Mouse (Mus musculus): ENCODE results near the gene Foxd2. TPM values are rescaled to one million over a fixed set of nuclear protein-coding genes. Genes with fewer than 3 reads are reported as not detected.

Foxd2 gene
- polyA plus RNA-seq, 1 experiment from 2014 or later, result 0.21 TPM

DNA sequence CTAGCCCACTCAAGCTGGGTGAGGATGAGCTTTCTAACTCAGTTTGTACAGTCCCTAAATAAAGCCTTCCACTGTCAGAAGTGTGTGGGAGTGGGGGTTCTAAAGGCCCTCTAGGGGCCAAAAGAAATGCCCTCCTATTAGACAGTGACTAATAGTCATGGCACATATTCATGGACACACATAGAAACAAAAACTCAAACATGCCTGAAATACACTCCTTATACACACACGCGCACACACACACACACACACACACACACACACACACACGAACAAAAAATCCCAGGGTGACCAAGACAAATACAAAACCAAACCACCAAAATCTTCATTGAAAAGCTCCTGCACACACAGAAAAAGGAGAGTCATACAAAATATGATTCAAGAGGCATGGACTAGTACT is 3.2 kb downstream of the Foxd2 start:
- no peak for ATAC-seq
- Histone ChIP-seq H3K9ac (ENCODE audit: low read depth, low read length) (no peak overlapping the region), H3K36me3 (ENCODE audit: control insufficient read depth, insufficient read depth, low read length) (no peaks in the 10 kb centered on the region), H3K4me1 (ENCODE audit: control insufficient read depth, insufficient read depth, low read length) (peaks cover 24% of the 10 kb centered on the region), H3K9me3 (ENCODE audit: control insufficient read depth, low read length) (no peaks in the 10 kb centered on the region), H3K27me3 (replicated peaks; ENCODE audit: control insufficient read depth, insufficient read depth, low read length) (peaks cover 80% of the 10 kb centered on the region), H3K27ac (ENCODE audit: low read length) (no peak overlapping the region), H3K4me2 (ENCODE audit: low read depth, low read length) (no peak overlapping the region), H3K4me3 (ENCODE audit: low read length) (peak overlapping the region; percentile 16)
- WGBS, result 62% methylated on average over 3 of the region's 3 CpGs

- Histone ChIP-seq H3K27ac (ENCODE audit: low read length) (no peak overlapping the region), H3K4me2 (ENCODE audit: low read depth, low read length) (no peak overlapping the region), H3K27me3 (replicated peaks; ENCODE audit: control insufficient read depth, insufficient read depth, low read length) (peaks cover 85% of the 10 kb centered on the region), H3K36me3 (ENCODE audit: control insufficient read depth, insufficient read depth, low read length) (no peaks in the 10 kb centered on the region), H3K9me3 (ENCODE audit: control insufficient read depth, low read length) (no peaks in the 10 kb centered on the region), H3K4me3 (ENCODE audit: low read length) (no peak overlapping the region), H3K9ac (ENCODE audit: low read depth, low read length) (no peak overlapping the region), H3K4me1 (ENCODE audit: control insufficient read depth, insufficient read depth, low read length) (peaks cover 17% of the 10 kb centered on the region)
- WGBS, result 4% methylated on average over 11 of the region's 11 CpGs
- ATAC-seq, result no peak
These were observed 5.3 kb downstream of the Foxd2 start for GRCm38 (mm10) chr4:114903422-114903782.

- no peak for ATAC-seq
- H3K4me3 ChIP-seq (ENCODE audit: low read length), result peak overlapping the region; percentile 21
- H3K36me3 ChIP-seq (ENCODE audit: control insufficient read depth, insufficient read depth, low read length), result no peaks in the 10 kb centered on the region
- no peaks in the 10 kb centered on the region for H3K9me3 ChIP-seq (ENCODE audit: control insufficient read depth, low read length)
- no peak overlapping the region for H3K27ac ChIP-seq (ENCODE audit: low read length)
- H3K27me3 ChIP-seq (replicated peaks; ENCODE audit: control insufficient read depth, insufficient read depth, low read length), result peaks cover 83% of the 10 kb centered on the region
- H3K4me2 ChIP-seq (ENCODE audit: low read depth, low read length), result no peak overlapping the region; the same call in 1 of the 2 replicates
- H3K4me1 ChIP-seq (ENCODE audit: control insufficient read depth, insufficient read depth, low read length), result peaks cover 12% of the 10 kb centered on the region
- H3K9ac ChIP-seq (ENCODE audit: low read depth, low read length), result no peak overlapping the region
- WGBS, result 2% methylated on average over 39 of the region's 39 CpGs
These were observed 5.8 kb downstream of the Foxd2 start for GRCm38 (mm10) chr4:114902641-114903421.

- peak; percentile 31; the same call in 1 of the 2 replicates for ATAC-seq
- no peak overlapping the region for H3K27ac ChIP-seq (ENCODE audit: low read length)
- peak overlapping the region; percentile 21; the same call in 1 of the 2 replicates for H3K4me3 ChIP-seq (ENCODE audit: low read length)
- no peaks in the 10 kb centered on the region for H3K36me3 ChIP-seq (ENCODE audit: control insufficient read depth, insufficient read depth, low read length)
- H3K9me3 ChIP-seq (ENCODE audit: control insufficient read depth, low read length), result no peaks in the 10 kb centered on the region
- no peak overlapping the region for H3K9ac ChIP-seq (ENCODE audit: low read depth, low read length)
- peaks cover 79% of the 10 kb centered on the region for H3K27me3 ChIP-seq (replicated peaks; ENCODE audit: control insufficient read depth, insufficient read depth, low read length)
- 0 out of 2 replicates have a peak, but pooled peaks cover 4% of the 10 kb centered on the region for H3K4me1 ChIP-seq (ENCODE audit: control insufficient read depth, insufficient read depth, low read length)
- H3K4me2 ChIP-seq (ENCODE audit: low read depth, low read length), result peak overlapping the region; percentile 25
- WGBS, result under 1% methylated on average over 42 of the region's 42 CpGs
These were observed 6.9 kb downstream of the Foxd2 start for GRCm38 (mm10) chr4:114901643-114902351.

DNA sequence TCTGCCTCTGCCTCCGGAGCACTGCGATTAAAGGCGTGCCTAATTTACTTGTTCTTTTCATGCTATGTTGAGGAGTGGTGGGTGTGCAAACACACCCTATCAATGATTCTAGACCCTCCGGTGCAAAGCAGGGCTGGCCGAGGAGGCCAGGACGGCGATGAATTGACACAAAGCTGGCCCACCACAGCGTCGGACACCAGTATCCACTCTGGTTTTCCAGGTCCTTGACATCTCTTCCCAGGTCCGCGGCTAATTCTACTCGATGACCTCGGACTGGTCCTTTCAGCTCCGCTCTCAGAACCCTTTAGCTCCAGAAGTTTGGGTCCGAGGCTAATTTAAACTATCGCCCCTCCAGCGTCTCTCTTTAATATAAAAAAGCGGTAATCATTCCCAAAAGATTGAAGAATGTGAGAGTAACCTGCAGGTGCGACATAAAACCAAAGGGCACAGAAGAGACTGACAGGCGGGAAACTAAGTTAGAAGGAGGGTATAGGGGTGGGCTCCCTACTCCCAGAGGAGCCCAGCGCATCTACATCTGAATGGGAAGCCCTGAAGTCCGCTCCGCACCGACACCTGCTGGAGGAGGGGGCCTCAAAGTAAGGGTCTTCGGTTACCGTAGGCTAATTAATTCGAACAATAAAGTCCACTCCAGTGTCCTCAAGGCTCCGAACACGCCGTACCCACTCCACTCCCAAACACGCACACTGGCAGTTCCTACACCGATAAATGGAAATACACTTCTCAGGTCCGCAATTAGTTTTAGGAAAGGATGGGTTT is 7.6 kb downstream of the Foxd2 start:
- WGBS, result 4% methylated on average over 33 of the region's 33 CpGs
- H3K27me3 ChIP-seq (replicated peaks; ENCODE audit: control insufficient read depth, insufficient read depth, low read length), result peaks cover 73% of the 10 kb centered on the region
- 0 out of 2 replicates have a peak, but pooled peaks cover 4% of the 10 kb centered on the region for H3K4me1 ChIP-seq (ENCODE audit: control insufficient read depth, insufficient read depth, low read length)
- H3K36me3 ChIP-seq (ENCODE audit: control insufficient read depth, insufficient read depth, low read length), result no peaks in the 10 kb centered on the region
- H3K9ac ChIP-seq (ENCODE audit: low read depth, low read length), result no peak overlapping the region
- H3K4me3 ChIP-seq (ENCODE audit: low read length), result no peak overlapping the region
- H3K9me3 ChIP-seq (ENCODE audit: control insufficient read depth, low read length), result no peaks in the 10 kb centered on the region
- ATAC-seq, result no peak
- no peak overlapping the region for H3K27ac ChIP-seq (ENCODE audit: low read length)
- H3K4me2 ChIP-seq (ENCODE audit: low read depth, low read length), result no peak overlapping the region

DNA sequence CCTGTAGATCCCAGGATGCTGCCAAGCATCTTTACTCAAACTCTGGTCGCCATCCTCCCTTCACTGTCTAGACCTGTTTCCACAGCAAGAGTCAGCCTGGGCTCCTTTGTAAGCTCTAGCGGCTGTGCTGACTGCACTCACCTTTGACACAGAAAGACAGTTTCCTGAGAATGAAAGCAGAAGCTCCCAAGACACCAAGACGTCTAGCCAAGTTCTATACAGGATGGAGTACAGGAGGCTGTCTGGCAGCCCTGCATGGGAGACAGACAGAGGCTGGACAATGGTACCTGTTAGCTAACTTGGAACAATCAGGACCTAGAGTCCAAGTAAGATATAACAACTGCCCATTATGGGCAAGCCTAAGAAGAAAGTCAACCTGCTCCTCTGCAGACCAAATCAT is 8.8 kb downstream of the Foxd2 start:
- Histone ChIP-seq H3K4me2 (ENCODE audit: low read depth, low read length) (no peak overlapping the region), H3K27me3 (replicated peaks; ENCODE audit: control insufficient read depth, insufficient read depth, low read length) (peaks cover 61% of the 10 kb centered on the region), H3K4me3 (ENCODE audit: low read length) (no peak overlapping the region), H3K36me3 (ENCODE audit: control insufficient read depth, insufficient read depth, low read length) (no peaks in the 10 kb centered on the region), H3K4me1 (ENCODE audit: control insufficient read depth, insufficient read depth, low read length) (0 out of 2 replicates have a peak, but pooled peaks cover 4% of the 10 kb centered on the region), H3K27ac (ENCODE audit: low read length) (no peak overlapping the region), H3K9me3 (ENCODE audit: control insufficient read depth, low read length) (no peaks in the 10 kb centered on the region), H3K9ac (ENCODE audit: low read depth, low read length) (no peak overlapping the region)
- ATAC-seq, result no peak
- WGBS, result 13% methylated on average over 3 of the region's 3 CpGs

DNA sequence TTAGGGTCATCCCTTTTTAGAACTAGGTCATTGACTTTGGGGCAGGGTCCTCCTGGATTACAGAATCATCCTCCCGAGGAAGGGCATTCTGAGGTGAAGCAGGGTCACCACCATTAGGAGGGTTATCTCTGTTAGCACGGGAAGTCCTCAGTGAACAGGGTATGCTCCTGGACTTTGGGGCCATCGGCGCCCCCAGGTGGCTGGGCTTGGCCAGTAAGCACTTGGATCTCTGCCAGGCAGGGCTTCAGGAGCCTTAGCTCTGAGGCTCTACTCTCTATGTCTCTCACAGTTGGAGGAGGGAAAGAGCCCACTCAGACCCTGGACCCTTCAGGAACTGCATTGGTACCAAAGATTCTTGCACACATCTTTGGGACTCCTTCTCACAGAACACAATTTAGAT is 10.8 kb downstream of the Foxd2 start:
- peak; percentile 52; the same call in 1 of the 2 replicates for ATAC-seq
- H3K9me3 ChIP-seq (ENCODE audit: control insufficient read depth, low read length), result no peaks in the 10 kb centered on the region
- 5% methylated on average over 4 of the region's 4 CpGs for WGBS

DNA sequence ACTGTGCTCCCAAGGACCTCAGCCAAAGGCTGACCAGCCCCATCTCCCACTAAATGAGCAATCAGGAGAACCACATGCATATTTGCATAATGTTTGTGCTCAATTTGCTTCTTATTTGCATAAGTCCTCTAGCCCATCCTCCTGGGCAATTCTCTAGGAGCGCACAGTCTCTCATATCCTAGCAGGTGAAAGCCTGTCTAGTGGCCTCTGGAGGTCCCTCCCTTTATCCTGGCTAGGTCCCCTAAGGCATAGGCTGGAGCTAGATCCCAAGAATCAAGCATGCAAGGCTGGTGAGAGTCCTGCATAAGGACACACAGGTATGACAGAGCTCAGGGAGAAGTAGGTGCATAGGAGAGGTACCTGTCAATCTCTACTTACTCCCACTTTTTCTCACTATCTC is 26.4 kb downstream of the Foxd2 start:
- Histone ChIP-seq H3K27me3 (replicated peaks; ENCODE audit: control insufficient read depth, insufficient read depth, low read length) (no peaks in the 10 kb centered on the region), H3K9me3 (ENCODE audit: control insufficient read depth, low read length) (no peaks in the 10 kb centered on the region), H3K4me1 (ENCODE audit: control insufficient read depth, insufficient read depth, low read length) (no peaks in the 10 kb centered on the region), H3K27ac (ENCODE audit: low read length) (no peak overlapping the region), H3K36me3 (ENCODE audit: control insufficient read depth, insufficient read depth, low read length) (no peaks in the 10 kb centered on the region), H3K4me3 (ENCODE audit: low read length) (no peak overlapping the region), H3K4me2 (ENCODE audit: low read depth, low read length) (no peak overlapping the region), H3K9ac (ENCODE audit: low read depth, low read length) (no peak overlapping the region)
- 87% methylated on average over 1 of the region's 1 CpGs for WGBS
- ATAC-seq, result no peak

More for the DNA sequence above, 10.8 kb downstream of the Foxd2 start:
- H3K36me3 ChIP-seq (ENCODE audit: control insufficient read depth, insufficient read depth, low read length), result no peaks in the 10 kb centered on the region
- H3K4me2 ChIP-seq (ENCODE audit: low read depth, low read length), result no peak overlapping the region
- no peak overlapping the region for H3K9ac ChIP-seq (ENCODE audit: low read depth, low read length)
- no peak overlapping the region for H3K27ac ChIP-seq (ENCODE audit: low read length)
- H3K27me3 ChIP-seq (replicated peaks; ENCODE audit: control insufficient read depth, insufficient read depth, low read length), result peaks cover 44% of the 10 kb centered on the region
- 0 out of 2 replicates have a peak, but pooled peaks cover 4% of the 10 kb centered on the region for H3K4me1 ChIP-seq (ENCODE audit: control insufficient read depth, insufficient read depth, low read length)
- H3K4me3 ChIP-seq (ENCODE audit: low read length), result no peak overlapping the region

- ATAC-seq, result no peak
- no peaks in the 10 kb centered on the region for H3K4me1 ChIP-seq (ENCODE audit: control insufficient read depth, insufficient read depth, low read length)
- no peaks in the 10 kb centered on the region for H3K27me3 ChIP-seq (replicated peaks; ENCODE audit: control insufficient read depth, insufficient read depth, low read length)
- H3K36me3 ChIP-seq (ENCODE audit: control insufficient read depth, insufficient read depth, low read length), result no peaks in the 10 kb centered on the region
- no peak overlapping the region for H3K4me2 ChIP-seq (ENCODE audit: low read depth, low read length)
- no peak overlapping the region for H3K4me3 ChIP-seq (ENCODE audit: low read length)
- 50% methylated on average over 8 of the region's 8 CpGs for WGBS
- no peaks in the 10 kb centered on the region for H3K9me3 ChIP-seq (ENCODE audit: control insufficient read depth, low read length)
- no peak overlapping the region for H3K27ac ChIP-seq (ENCODE audit: low read length)
- H3K9ac ChIP-seq (ENCODE audit: low read depth, low read length), result no peak overlapping the region
These were observed 32.2 kb downstream of the Foxd2 start for GRCm38 (mm10) chr4:114876441-114876972.
